Mouse (Mus musculus) bone marrow, adult 2 months (tissue): ENCODE measurements at regions not wholly inside any gene's neighbourhood (a gene's known extent, or its start where the extent isn't known, plus 50 kb on each side); places are given as distances from the start of the nearest gene placed in this dataset.

ENCODE experiments used
- H3K27ac ChIP-seq: fragments of 200-500 bp; 2 replicates; pipeline ENCODE4 v1.5.1; 2012; ENCODE audit warnings: low read depth, mild to moderate bottlenecking, control low read depth, inconsistent platforms, low read length; ENCODE audit not compliant: control insufficient read depth, poor library complexity, insufficient read depth
- H3K4me1 ChIP-seq: fragments of 200-500 bp; 2 replicates; pipeline ENCODE4 v1.6.1; 2011; ENCODE audit warnings: low read length; ENCODE audit not compliant: control insufficient read depth, insufficient read depth
- H3K4me3 ChIP-seq: fragments of 200-500 bp; replicated peaks from 2 replicates; pipeline ENCODE3; 2011; ENCODE audit warnings: mild to moderate bottlenecking, low read depth, low read length, control low read depth; ENCODE audit not compliant: control insufficient read depth
- CTCF ChIP-seq: fragments of 200-500 bp; IDR thresholded peaks from 2 replicates; pipeline ENCODE4 v1.5.1; 2011; ENCODE audit warnings: low read length, control low read depth; ENCODE audit not compliant: control insufficient read depth, insufficient read depth
- POLR2A ChIP-seq: fragments of 200-500 bp; IDR thresholded peaks from 2 replicates; pipeline ENCODE4 v1.6.1; 2011; ENCODE audit warnings: low read depth, mild to moderate bottlenecking, control low read depth, low read length, borderline replicate concordance; ENCODE audit not compliant: control insufficient read depth
- WGBS: fragments of 180-500 bp; shearing (Covaris S2); methylation state at CpG from one replicate; pipeline ENCODE4 v1.1.7; 2018; 5-methylcytosine and 5-hydroxymethylcytosine counted together

GRCm38 (mm10) chr10:126634731-126635130 is 266.4 kb downstream of the Atp23 start:
- 72% methylated on average over 13 of the region's 13 CpGs for WGBS
- Histone ChIP-seq H3K4me1 (no peaks in the 10 kb centered on the region), H3K4me3 (no peak overlapping the region), H3K27ac (no peak overlapping the region)
- TF ChIP-seq POLR2A = no peak
- TF ChIP-seq CTCF = no peak

GRCm38 (mm10) chr10:126628057-126628456 is 273.1 kb downstream of the Atp23 start:
- Histone ChIP-seq H3K4me3 (no peak overlapping the region), H3K4me1 (no peaks in the 10 kb centered on the region), H3K27ac (no peak overlapping the region)
- 40% methylated on average over 4 of the region's 4 CpGs for WGBS
- TF ChIP-seq POLR2A = no peak
- TF ChIP-seq CTCF = no peak

GRCm38 (mm10) chr10:126625466-126625865 is 275.7 kb downstream of the Atp23 start:
- WGBS = 52% methylated on average over 7 of the region's 7 CpGs
- Histone ChIP-seq H3K4me3 (no peak overlapping the region), H3K27ac (no peak overlapping the region), H3K4me1 (no peaks in the 10 kb centered on the region)
- TF ChIP-seq POLR2A (no peak), CTCF (no peak)

DNA sequence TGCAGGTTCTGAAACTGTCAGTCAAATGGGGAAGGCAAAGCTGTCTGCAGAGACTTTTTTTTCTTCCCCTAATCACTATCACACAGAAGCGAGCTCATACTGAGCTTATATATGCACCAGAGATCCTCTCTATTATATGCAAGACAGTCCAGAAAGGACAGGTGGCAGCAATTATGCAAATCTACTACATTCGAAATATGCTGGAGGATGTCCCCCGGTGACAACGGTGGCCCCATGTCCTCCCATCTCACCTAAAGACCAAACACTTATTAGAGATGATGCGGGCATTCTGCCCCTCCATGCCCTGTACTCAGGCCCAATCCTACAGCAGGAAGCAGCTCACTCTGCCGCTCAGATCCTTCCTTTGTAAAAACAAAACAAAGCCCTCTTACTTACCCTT is 280.4 kb downstream of the Atp23 start:
- Histone ChIP-seq H3K4me3 (no peak overlapping the region), H3K27ac (no peak overlapping the region), H3K4me1 (no peaks in the 10 kb centered on the region)
- WGBS = 74% methylated on average over 6 of the region's 6 CpGs
- TF ChIP-seq CTCF (no peak), POLR2A (no peak)

DNA sequence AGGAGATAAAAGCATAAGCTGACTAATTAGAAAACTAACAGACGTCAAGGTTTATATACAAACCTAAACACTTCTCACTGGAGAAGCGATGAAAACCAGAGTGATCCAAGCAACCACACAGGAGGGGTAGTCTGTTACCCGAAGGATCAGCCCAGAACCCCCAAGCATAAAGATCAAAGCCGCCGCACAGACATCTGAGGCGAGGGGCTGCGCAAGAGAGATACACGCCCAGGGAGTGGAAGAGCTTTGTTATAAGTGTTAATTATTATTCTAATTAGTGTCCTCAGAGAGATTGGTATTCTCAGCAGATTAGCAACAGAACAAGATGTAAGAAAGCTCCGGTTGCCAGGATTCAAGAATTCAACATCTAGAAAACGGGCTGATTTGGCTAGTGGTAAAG is 281.2 kb downstream of the Atp23 start:
- Histone ChIP-seq H3K4me3 (no peak overlapping the region), H3K27ac (no peak overlapping the region), H3K4me1 (no peaks in the 10 kb centered on the region)
- 49% methylated on average over 10 of the region's 10 CpGs for WGBS
- TF ChIP-seq CTCF (no peak), POLR2A (no peak)

DNA sequence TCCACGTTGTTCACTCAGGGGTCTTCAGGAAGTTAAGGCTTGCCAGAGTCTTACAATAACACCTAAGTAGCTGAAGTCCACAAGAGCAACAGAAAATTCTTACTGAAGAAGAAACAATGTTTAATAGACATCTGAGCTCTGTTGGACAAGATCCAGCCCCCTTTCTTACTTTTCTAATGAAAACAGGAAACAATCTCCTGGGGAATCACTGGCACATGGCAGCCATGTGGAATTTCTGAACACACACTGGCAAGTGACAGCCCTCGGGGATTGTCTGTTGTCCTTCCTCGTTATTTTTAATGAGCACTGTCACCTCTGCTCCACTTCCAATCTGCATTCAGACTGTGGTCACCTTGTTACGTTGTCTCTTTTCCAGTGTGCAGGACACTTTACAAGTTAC is 288.9 kb downstream of the Atp23 start:
- Histone ChIP-seq H3K4me3 (no peak overlapping the region), H3K4me1 (no peaks in the 10 kb centered on the region), H3K27ac (no peak overlapping the region)
- TF ChIP-seq POLR2A (no peak), CTCF (no peak)
- 71% methylated on average over 4 of the region's 4 CpGs for WGBS

GRCm38 (mm10) chr10:126610506-126610905 is 290.6 kb downstream of the Atp23 start:
- TF ChIP-seq CTCF = no peak
- TF ChIP-seq POLR2A = no peak
- Histone ChIP-seq H3K4me1 (no peaks in the 10 kb centered on the region), H3K4me3 (no peak overlapping the region), H3K27ac (no peak overlapping the region)
- WGBS = 83% methylated on average over 8 of the region's 8 CpGs

DNA sequence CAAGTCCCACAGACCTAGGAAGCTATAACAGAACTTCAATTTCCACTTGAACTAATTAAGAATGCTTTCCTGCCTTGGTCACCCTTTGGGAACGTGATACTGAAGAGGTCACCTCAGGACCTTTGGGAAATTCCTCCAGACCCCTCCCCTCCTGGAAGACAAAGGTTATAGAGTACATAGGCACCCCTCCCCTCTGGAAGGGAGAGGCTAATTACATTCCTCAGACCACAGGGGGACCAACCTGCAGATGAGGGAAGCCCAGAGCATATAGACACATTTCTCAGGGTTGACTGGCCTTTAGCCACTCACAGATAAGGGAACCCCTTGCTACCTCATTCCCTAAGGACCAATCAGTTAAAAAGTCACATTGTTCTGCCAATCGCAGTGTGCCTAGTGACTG is 301.5 kb downstream of the Atp23 start:
- 80% methylated on average over 2 of the region's 2 CpGs for WGBS
- no peak overlapping the region for H3K4me3 ChIP-seq
- TF ChIP-seq POLR2A = no peak
- no peak for TF ChIP-seq CTCF
- H3K4me1 ChIP-seq = no peaks in the 10 kb centered on the region
- no peak overlapping the region for H3K27ac ChIP-seq

DNA sequence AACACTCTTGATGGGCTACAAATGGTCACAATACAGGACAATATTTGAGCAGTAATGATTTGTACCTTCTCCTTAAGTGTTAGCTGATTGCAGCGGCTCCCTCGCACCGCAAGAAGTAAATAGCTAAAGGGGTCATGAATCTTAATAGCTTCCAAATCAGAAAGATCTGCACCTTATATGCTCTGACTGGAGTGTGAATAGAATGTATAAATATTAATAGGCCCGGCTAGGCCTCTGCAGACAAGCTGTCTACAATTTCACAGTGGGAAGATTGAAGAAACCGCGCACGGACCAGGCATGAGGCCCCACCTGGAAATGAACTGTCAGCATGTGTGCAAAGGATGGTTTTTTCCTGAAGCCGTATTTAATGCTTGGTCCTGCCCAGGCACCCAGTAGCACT is 333.0 kb downstream of the Atp23 start:
- Histone ChIP-seq H3K27ac (no peak overlapping the region), H3K4me3 (no peak overlapping the region), H3K4me1 (no peaks in the 10 kb centered on the region)
- TF ChIP-seq CTCF (no peak), POLR2A (no peak)
- WGBS = 87% methylated on average over 8 of the region's 8 CpGs
